Mouse (Mus musculus): ENCODE data around the gene Rpusd1. TPM values are rescaled to one million over a fixed set of nuclear protein-coding genes. Genes with fewer than 3 reads are reported as not detected.

Gene Rpusd1
- total RNA-seq, 2 experiments from 2014 or later, result 3.9 to 4.0 TPM

DNA sequence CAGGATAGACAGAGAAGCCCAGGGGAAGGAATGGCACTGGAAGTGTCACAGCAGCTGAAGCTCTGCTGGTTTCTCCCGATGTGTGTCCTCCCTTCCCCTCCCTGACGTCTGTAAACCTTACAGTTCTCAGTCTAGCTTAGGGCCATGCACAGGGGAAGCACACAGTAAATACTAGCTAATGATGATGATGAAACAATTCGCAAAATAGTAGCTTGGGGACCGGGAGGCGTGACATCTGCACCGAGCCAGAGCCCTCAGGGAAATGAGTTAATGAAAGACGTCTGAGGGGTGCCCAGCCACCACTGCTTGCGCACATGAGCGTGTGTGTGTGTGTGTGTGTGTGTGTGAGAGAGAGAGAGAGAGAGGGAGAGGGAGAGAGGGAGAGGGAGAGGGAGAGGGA lies 41.9 kb downstream of the Rpusd1 start:
- intact Hi-C loops (cut with DNase I), result no loop called here
- DNase-seq, result no peak
- H3K27ac ChIP-seq, result no peak overlapping the region
- no peak for TF ChIP-seq CTCF (IDR thresholded peaks at IDR 0.05)
- no peak overlapping the region for H3K4me3 ChIP-seq

- TF ChIP-seq CTCF (IDR thresholded peaks at IDR 0.05), result peak; percentile 99
- intact Hi-C loops (cut with DNase I), result loop anchor here (1.0 kb wide), 1 partner anchor 28 kb away; no protein-coding TSS in a partner anchor
- Histone ChIP-seq H3K4me3 (peak within 1 kb of the TSS; percentile 83), H3K27ac (peak within 1 kb of the TSS; percentile 95)
- peak; percentile 97 for DNase-seq
Measured at GRCm38 (mm10) chr17:25773549-25774120, 46.2 kb downstream of the Rpusd1 start, which contains the start of gene Narfl. Gene Narfl, plus strand, starts transcription at chr17:25773776.

- intact Hi-C loops (cut with DNase I), result no loop called here
- H3K4me3 ChIP-seq, result no peak overlapping the region
- no peak for TF ChIP-seq CTCF (IDR thresholded peaks at IDR 0.05)
- no peak for DNase-seq
- no peak overlapping the region for H3K27ac ChIP-seq
Measured at GRCm38 (mm10) chr17:25775318-25776062, 48.0 kb downstream of the Rpusd1 start.

DNA sequence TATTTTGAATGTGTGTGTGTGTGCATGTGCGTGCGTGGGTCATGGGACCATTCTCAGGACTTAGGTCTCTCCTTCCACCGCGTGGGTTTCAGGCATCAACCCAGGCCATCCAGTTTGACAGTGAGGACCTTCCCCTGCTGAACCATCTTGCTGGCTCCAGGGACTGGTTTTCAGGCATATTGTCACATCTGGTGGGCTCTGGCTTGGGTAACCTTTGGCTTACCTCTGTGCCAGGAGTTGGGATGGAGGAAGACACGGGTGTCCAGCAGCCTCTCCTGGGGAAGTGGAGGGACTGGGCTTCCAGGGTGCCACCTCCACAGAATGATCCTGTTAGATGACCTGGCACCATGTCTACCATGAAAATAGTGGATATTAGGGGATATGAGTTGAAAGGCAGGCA lies 50.5 kb downstream of the Rpusd1 start:
- H3K4me3 ChIP-seq, result no peak overlapping the region
- intact Hi-C loops (cut with DNase I), result no loop called here
- no peak for DNase-seq
- no peak for TF ChIP-seq CTCF (IDR thresholded peaks at IDR 0.05)
- no peak overlapping the region for H3K27ac ChIP-seq

Small RNA genes within 50 kb of the gene (microRNA-seq; reads per million reads assigned to microRNA genes)
- not detected for gene Gm25083
- gene Mir6966, result not detected

Other genes starting within 250 kb of the Rpusd1 start
- gene Sstr5, start 230.4 kb upstream of the Rpusd1 start, total RNA-seq (2021), result not detected
- 1 to 10 TPM in 1 of 2 experiments, under 1 TPM in 1; 0.92 to 1.1 TPM for gene Sox8, start 157.0 kb upstream of the Rpusd1 start, total RNA-seq (2021)
- 10 to 100 TPM in 1 of 2 experiments, 1 to 10 TPM in 1; 9.7 to 14.9 TPM for gene Lmf1, start 148.6 kb upstream of the Rpusd1 start, total RNA-seq (2021)
- gene Gng13, start 10.5 kb upstream of the Rpusd1 start, total RNA-seq (2021), result not detected
- gene Chtf18, start 251 bp upstream of the Rpusd1 start, total RNA-seq (2021), result under 1 TPM; 0.77 to 0.86 TPM
- gene Mslnl, start 8.4 kb downstream of the Rpusd1 start, total RNA-seq (2021), result not detected
- gene Msln, start 26.7 kb downstream of the Rpusd1 start, total RNA-seq (2021), result under 1 TPM in 1 of 2 experiments, not detected in 1; 0.33 TPM
- gene Narfl, start 46.1 kb downstream of the Rpusd1 start, total RNA-seq (2021), result 10 to 100 TPM; 28.6 to 38.7 TPM
- gene Haghl, start 58.0 kb downstream of the Rpusd1 start, total RNA-seq (2021), result 1 to 10 TPM; 9.0 to 9.1 TPM
- not detected for gene Ccdc78, start 58.9 kb downstream of the Rpusd1 start, total RNA-seq (2021)
- 10 to 100 TPM; 35.9 to 43.7 TPM for gene Fam173a, start 65.2 kb downstream of the Rpusd1 start, total RNA-seq (2021)
- gene AC134908.4, start 68.0 kb downstream of the Rpusd1 start, total RNA-seq (2021), result not detected
- 10 to 100 TPM; 40.4 to 41.0 TPM for gene Metrn, start 69.5 kb downstream of the Rpusd1 start, total RNA-seq (2021)
- gene Fbxl16, start 81.4 kb downstream of the Rpusd1 start, total RNA-seq (2021), result 1 to 10 TPM; 1.4 to 2.2 TPM
- 10 to 100 TPM in 1 of 2 experiments, 1 to 10 TPM in 1; 8.7 to 10.0 TPM for gene Wdr24, start 96.0 kb downstream of the Rpusd1 start, total RNA-seq (2021)
- gene Jmjd8, start 101.2 kb downstream of the Rpusd1 start, total RNA-seq (2021), result 10 to 100 TPM; 11.5 to 13.0 TPM
- gene Stub1, start 105.7 kb downstream of the Rpusd1 start, total RNA-seq (2021), result 10 to 100 TPM; 85.8 to 93.8 TPM
- 10 to 100 TPM; 17.2 to 20.2 TPM for gene Rhbdl1, start 109.6 kb downstream of the Rpusd1 start, total RNA-seq (2021)
- 10 to 100 TPM; 13.0 to 15.9 TPM for gene Gm20683, start 114.1 kb downstream of the Rpusd1 start, total RNA-seq (2021)
- 10 to 100 TPM; 58.1 to 89.3 TPM for gene Rhot2, start 117.2 kb downstream of the Rpusd1 start, total RNA-seq (2021)
- gene Wdr90, start 133.8 kb downstream of the Rpusd1 start, total RNA-seq (2021), result 1 to 10 TPM in 1 of 2 experiments, under 1 TPM in 1; 0.66 to 1.0 TPM
- 100 to 1,000 TPM in 1 of 2 experiments, 10 to 100 TPM in 1; 85.3 to 117 TPM for gene Mcrip2, start 141.1 kb downstream of the Rpusd1 start, total RNA-seq (2021)
- 10 to 100 TPM; 27.7 to 33.7 TPM for gene Mettl26, start 147.4 kb downstream of the Rpusd1 start, total RNA-seq (2021)
- under 1 TPM; 0.26 to 0.75 TPM for gene Wfikkn1, start 153.2 kb downstream of the Rpusd1 start, total RNA-seq (2021)
- gene Rab40c, start 192.1 kb downstream of the Rpusd1 start, total RNA-seq (2021), result 1 to 10 TPM; 8.1 to 9.5 TPM
- 10 to 100 TPM; 21.0 to 28.6 TPM for gene Pigq, start 217.3 kb downstream of the Rpusd1 start, total RNA-seq (2021)
- not detected for gene Nhlrc4, start 217.3 kb downstream of the Rpusd1 start, total RNA-seq (2021)
- not detected for gene A930017K11Rik, start 224.9 kb downstream of the Rpusd1 start, total RNA-seq (2021)

All from gastrocnemius, adult 2 months (tissue).